Mouse (Mus musculus) forebrain, embryonic 16.5 days (tissue): ENCODE data around the gene Galnt18. TPM values are rescaled to one million over a fixed set of nuclear protein-coding genes. Genes with fewer than 3 reads are reported as not detected.

Experiments
- ATAC-seq: fragments of 200-750 bp; cut with Nextera tagmentation; 2 replicates; pipeline ENCODE4 v1.8.0; 2017; ENCODE audit warnings: mild to moderate bottlenecking, moderate library complexity
- H3K27ac ChIP-seq: fragments of 300-500 bp; sonication (generic); 2 replicates; pipeline ENCODE4 v1.5.1; 2014; ENCODE audit warnings: low read length, control low read depth
- H3K27me3 ChIP-seq: fragments of 300-500 bp; sonication (generic); replicated peaks from 2 replicates; pipeline ENCODE4 v1.6.1; 2014; ENCODE audit warnings: low read length; ENCODE audit not compliant: control insufficient read depth, insufficient read depth
- H3K36me3 ChIP-seq: fragments of 300-500 bp; sonication (generic); 2 replicates; pipeline ENCODE4 v1.6.1; 2014; ENCODE audit not compliant: control insufficient read depth, insufficient read depth
- H3K4me1 ChIP-seq: fragments of 300-500 bp; sonication (generic); replicated peaks from 2 replicates; pipeline ENCODE4 v1.6.1; 2014; ENCODE audit warnings: low read length; ENCODE audit not compliant: control insufficient read depth, insufficient read depth
- H3K4me2 ChIP-seq: fragments of 300-500 bp; sonication (generic); 2 replicates; pipeline ENCODE4 v1.6.1; 2014; ENCODE audit warnings: mild to moderate bottlenecking, low read length, control low read depth
- H3K4me3 ChIP-seq: fragments of 300-500 bp; sonication (generic); replicated peaks from 2 replicates; pipeline ENCODE4 v1.5.1; 2014; ENCODE audit warnings: mild to moderate bottlenecking, low read length, control low read depth
- H3K9ac ChIP-seq: fragments of 300-500 bp; sonication (generic); replicated peaks from 2 replicates; pipeline ENCODE4 v1.6.1; 2014; ENCODE audit warnings: low read depth, low read length, control low read depth
- H3K9me3 ChIP-seq: fragments of 300-500 bp; sonication (generic); 2 replicates; pipeline ENCODE4 v1.6.1; 2016; ENCODE audit warnings: low read length; ENCODE audit not compliant: control insufficient read depth
- WGBS: fragments of 180-500 bp; shearing (Covaris S2); extraction: QIAGEN DNeasy Blood & Tissue Kit; methylation state at CpG from one replicate; pipeline ENCODE4 v1.1.7; 2014; 5-methylcytosine and 5-hydroxymethylcytosine counted together
- polyA plus RNA-seq: library from polyadenylated mRNA; unstranded; fragments of >200 nt; fragmentation: Nextera tagmentation; extraction: Ambion mirVana; gene quantifications from 2 replicates; pipeline ENCODE4 v1.2.1, GENCODE M21; 2015

Gene Galnt18
- polyA plus RNA-seq, 1 experiment from 2014 or later = 13.6 TPM

DNA sequence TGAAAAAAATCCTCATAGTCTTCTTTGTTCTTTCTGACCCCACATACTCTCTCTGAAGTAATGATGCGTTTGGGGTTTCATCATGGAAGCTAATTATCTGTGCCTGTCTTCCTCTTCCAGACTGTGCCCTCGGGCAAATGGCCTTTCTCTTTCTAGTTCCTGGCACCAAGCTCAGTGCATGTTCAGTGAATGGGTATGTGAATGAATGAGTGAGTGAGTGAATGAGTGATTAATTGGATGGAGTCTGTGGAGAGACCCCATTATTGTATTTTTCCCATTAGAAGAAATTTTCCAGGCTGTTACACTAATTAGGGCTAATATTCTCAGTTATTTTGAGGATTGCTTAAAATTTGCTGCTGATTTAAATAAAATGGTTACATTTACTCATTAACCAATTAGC, 279.2 kb downstream of the Galnt18 start:
- H3K27me3 ChIP-seq = no peaks in the 10 kb centered on the region
- no peak overlapping the region for H3K27ac ChIP-seq
- no peaks in the 10 kb centered on the region for H3K36me3 ChIP-seq
- 20% methylated on average over 2 of the region's 2 CpGs for WGBS
- ATAC-seq = no peak
- H3K4me1 ChIP-seq = no peaks in the 10 kb centered on the region
- H3K4me3 ChIP-seq = no peak overlapping the region
- no peaks in the 10 kb centered on the region for H3K9me3 ChIP-seq
- H3K4me2 ChIP-seq = no peak overlapping the region
- no peak overlapping the region for H3K9ac ChIP-seq

- Histone ChIP-seq H3K27ac (no peak overlapping the region), H3K9ac (no peak overlapping the region), H3K36me3 (no peaks in the 10 kb centered on the region), H3K4me2 (no peak overlapping the region), H3K4me1 (no peaks in the 10 kb centered on the region), H3K9me3 (no peaks in the 10 kb centered on the region), H3K4me3 (no peak overlapping the region), H3K27me3 (no peaks in the 10 kb centered on the region)
- 56% methylated on average over 2 of the region's 2 CpGs for WGBS
- no peak for ATAC-seq
Observed at GRCm38 (mm10) chr7:111499255-111499790, 280.5 kb downstream of the Galnt18 start.

- no peak overlapping the region for H3K4me3 ChIP-seq
- H3K4me2 ChIP-seq = no peak overlapping the region
- no peak for ATAC-seq
- H3K4me1 ChIP-seq = no peaks in the 10 kb centered on the region
- H3K36me3 ChIP-seq = no peaks in the 10 kb centered on the region
- H3K27me3 ChIP-seq = no peaks in the 10 kb centered on the region
- H3K27ac ChIP-seq = no peak overlapping the region
- no peak overlapping the region for H3K9ac ChIP-seq
- 74% methylated on average over 6 of the region's 6 CpGs for WGBS
- H3K9me3 ChIP-seq = no peaks in the 10 kb centered on the region
Observed at GRCm38 (mm10) chr7:111497191-111497590, 282.6 kb downstream of the Galnt18 start.

DNA sequence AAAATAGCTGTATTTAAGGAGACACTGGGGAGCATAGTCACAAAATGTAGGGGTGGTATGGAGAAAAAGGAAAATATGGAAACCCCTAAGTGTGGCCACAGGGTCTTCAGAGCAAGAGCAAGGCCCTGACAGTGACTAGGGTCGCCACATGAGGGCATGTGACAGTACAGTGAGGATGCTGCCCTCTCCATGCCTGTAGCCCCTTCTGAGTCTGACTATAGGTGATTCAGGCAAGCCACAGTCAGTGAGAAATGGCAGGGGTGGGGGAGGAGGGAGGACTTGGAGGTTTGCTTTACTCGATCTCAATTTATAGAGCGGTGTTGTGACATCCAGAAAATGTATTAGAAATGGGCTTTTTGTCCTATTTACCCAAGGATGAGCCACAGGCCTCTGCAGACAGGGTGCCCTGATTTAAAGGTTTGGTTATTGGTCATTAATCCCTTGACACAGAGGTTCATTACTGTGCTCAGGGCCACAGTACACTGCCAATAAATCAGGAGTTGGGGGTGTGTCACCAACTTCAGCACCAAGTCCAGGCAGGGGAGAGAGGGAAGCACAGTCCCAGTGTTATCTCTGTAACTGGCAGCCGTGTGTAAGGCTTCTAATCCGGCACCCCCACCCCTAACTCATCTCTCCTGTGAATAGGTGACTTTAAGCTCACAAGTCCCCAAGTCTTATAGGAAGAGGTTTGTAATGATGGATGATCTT, 287.4 kb downstream of the Galnt18 start:
- Histone ChIP-seq H3K4me1 (no peaks in the 10 kb centered on the region), H3K36me3 (no peaks in the 10 kb centered on the region), H3K4me2 (no peak overlapping the region), H3K9me3 (no peaks in the 10 kb centered on the region), H3K27me3 (no peaks in the 10 kb centered on the region), H3K27ac (no peak overlapping the region), H3K4me3 (no peak overlapping the region), H3K9ac (no peak overlapping the region)
- ATAC-seq = no peak
- 84% methylated on average over 5 of the region's 5 CpGs for WGBS

DNA sequence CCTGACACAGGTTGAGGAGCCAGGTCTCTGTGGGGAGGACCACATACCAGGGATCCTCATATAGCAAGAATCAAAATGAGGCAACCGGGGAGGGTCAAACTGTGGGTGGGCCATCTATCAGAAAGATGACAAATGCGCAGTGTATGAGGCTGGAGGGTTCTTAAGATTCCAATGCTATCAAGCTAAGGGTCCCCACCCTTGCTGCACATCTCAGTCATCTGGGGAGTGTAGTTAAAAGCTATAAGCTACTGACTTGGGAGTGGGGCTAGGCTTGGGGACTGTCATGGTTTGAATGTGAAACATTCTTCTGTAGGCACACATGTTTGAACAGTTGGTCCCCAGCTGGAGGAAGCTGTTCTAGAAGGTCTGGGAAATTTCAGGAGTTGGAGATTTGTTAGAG, 288.2 kb downstream of the Galnt18 start:
- ATAC-seq = no peak
- H3K4me3 ChIP-seq = no peak overlapping the region
- WGBS = 86% methylated on average over 2 of the region's 2 CpGs
- H3K9me3 ChIP-seq = no peaks in the 10 kb centered on the region
- H3K27ac ChIP-seq = no peak overlapping the region
- H3K9ac ChIP-seq = no peak overlapping the region
- no peaks in the 10 kb centered on the region for H3K27me3 ChIP-seq
- H3K4me2 ChIP-seq = no peak overlapping the region
- no peaks in the 10 kb centered on the region for H3K36me3 ChIP-seq
- no peaks in the 10 kb centered on the region for H3K4me1 ChIP-seq

DNA sequence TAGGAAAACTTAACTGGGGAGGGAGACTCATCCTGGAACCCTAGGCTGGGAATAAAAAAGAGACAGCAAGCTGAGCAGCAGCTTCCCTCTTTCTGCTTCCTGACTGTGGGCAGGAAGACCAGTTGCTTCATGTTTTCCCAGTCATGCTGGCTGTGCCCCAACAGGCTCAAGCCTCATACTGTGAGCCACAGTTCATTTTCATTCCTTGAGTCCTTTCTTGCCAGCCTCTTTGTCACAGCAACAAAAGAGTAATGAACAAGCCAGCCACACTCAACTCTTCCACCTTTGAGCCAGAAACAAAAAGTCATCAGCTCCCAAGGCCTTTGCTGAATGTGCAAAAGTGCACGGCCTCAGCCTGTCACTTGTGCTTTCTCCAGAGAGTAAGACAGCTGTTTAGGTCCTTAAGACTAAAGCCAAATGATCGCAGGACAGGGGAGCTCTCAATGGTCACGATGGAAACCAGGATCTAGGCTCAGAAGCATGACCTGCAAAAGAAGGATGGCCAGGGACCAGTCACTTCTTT, 292.9 kb downstream of the Galnt18 start:
- no peaks in the 10 kb centered on the region for H3K9me3 ChIP-seq
- H3K4me2 ChIP-seq = no peak overlapping the region
- 9% methylated on average over 3 of the region's 3 CpGs for WGBS
- H3K4me3 ChIP-seq = no peak overlapping the region
- no peak overlapping the region for H3K9ac ChIP-seq
- H3K36me3 ChIP-seq = no peaks in the 10 kb centered on the region
- no peak overlapping the region for H3K27ac ChIP-seq
- no peaks in the 10 kb centered on the region for H3K27me3 ChIP-seq
- no peaks in the 10 kb centered on the region for H3K4me1 ChIP-seq
- ATAC-seq = no peak

GRCm38 (mm10) chr7:111483896-111484295, 295.9 kb downstream of the Galnt18 start:
- H3K36me3 ChIP-seq = no peaks in the 10 kb centered on the region
- ATAC-seq = no peak
- H3K9me3 ChIP-seq = no peaks in the 10 kb centered on the region
- no peaks in the 10 kb centered on the region for H3K4me1 ChIP-seq
- H3K9ac ChIP-seq = no peak overlapping the region
- no peak overlapping the region for H3K4me2 ChIP-seq
- H3K27me3 ChIP-seq = no peaks in the 10 kb centered on the region
- H3K4me3 ChIP-seq = no peak overlapping the region
- WGBS = 83% methylated on average over 4 of the region's 4 CpGs
- H3K27ac ChIP-seq = no peak overlapping the region

DNA sequence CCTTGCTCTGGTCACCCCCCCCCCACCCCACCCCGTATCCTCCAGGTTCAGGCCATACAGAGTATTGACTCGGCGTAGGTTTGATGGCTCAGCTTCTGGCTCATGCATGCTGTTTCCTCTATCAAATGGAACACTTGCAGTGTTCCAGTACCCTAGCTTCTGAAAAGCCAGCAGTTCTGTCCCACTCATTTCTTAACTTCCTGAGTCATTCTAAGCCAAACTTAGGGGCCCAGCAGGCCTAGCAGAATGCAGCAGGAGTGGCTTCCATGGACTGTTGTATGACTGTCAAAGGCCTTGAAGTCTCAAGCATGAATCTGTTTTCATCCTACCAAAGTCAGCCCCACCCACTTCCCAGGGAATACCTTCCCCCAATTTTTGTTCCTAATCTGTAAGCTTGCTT, 296.5 kb downstream of the Galnt18 start:
- no peaks in the 10 kb centered on the region for H3K27me3 ChIP-seq
- H3K27ac ChIP-seq = no peak overlapping the region
- 89% methylated on average over 3 of the region's 3 CpGs for WGBS
- no peak for ATAC-seq
- no peaks in the 10 kb centered on the region for H3K4me1 ChIP-seq
- H3K36me3 ChIP-seq = no peaks in the 10 kb centered on the region
- H3K4me2 ChIP-seq = no peak overlapping the region
- H3K9ac ChIP-seq = no peak overlapping the region
- H3K9me3 ChIP-seq = no peaks in the 10 kb centered on the region
- no peak overlapping the region for H3K4me3 ChIP-seq

DNA sequence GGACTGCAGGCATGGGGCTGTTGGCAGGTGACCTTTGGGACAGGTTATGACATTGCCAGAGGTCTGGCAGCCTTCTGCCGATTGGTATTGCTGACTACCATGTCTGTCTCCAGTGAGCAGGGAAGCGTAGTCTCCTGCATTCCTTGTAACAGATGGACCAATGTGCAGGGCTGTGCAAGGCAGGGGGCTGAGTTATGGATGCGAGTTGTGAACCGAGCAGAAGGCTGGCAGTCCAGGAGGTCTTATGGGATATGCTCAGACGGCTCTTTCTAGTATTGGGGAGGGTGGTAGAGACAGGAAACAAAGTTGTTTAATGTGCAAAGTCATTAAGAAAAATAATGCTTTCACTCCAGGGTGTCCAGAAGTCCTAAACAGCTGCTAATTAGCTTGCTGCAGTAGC, 312.1 kb downstream of the Galnt18 start:
- Histone ChIP-seq H3K9ac (no peak overlapping the region), H3K27me3 (no peaks in the 10 kb centered on the region), H3K4me2 (no peak overlapping the region), H3K4me3 (no peak overlapping the region), H3K27ac (no peak overlapping the region), H3K9me3 (no peaks in the 10 kb centered on the region), H3K36me3 (no peaks in the 10 kb centered on the region), H3K4me1 (no peaks in the 10 kb centered on the region)
- WGBS = 53% methylated on average over 5 of the region's 5 CpGs
- no peak for ATAC-seq
